Mouse (Mus musculus) spleen, embryonic (tissue): ENCODE measurements at regions not wholly inside any gene's neighbourhood (a gene's known extent, or its start where the extent isn't known, plus 50 kb on each side); places are given as distances from the start of the nearest gene placed in this dataset.

Experiments
- CTCF ChIA-PET: fragments of 350-600 bp; sonication (Branson Sonifier 250); formaldehyde crosslinking; loops from one replicate; lab custom pipeline; 2022; lab: Charles Lee

GRCm38 (mm10) chr5:133712652-133713051 lies 386.9 kb upstream of the Castor2 start:
- CTCF ChIA-PET = no interaction called here

DNA sequence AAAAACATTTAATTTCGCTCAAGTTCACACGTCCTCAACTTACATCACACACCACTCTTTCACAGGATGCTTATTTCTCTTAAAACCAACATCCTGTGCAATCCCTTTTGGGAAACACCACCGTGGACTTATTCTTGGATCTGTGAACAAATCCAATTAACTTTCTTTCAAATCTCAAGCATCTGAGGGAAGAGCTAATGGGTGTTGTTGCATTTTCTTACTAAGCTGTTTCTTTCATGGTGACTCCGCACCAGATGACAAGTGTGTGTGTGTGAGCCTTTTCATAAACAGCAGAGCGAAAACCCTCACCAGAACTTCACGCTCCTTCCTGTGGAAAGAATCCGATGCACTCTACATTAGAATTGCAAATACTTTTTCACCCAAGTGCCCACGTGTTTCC lies 390.6 kb upstream of the Castor2 start:
- CTCF ChIA-PET = no interaction called here

- CTCF ChIA-PET = no interaction called here
These were observed 413.3 kb upstream of the Castor2 start for GRCm38 (mm10) chr5:133686206-133686605.

DNA sequence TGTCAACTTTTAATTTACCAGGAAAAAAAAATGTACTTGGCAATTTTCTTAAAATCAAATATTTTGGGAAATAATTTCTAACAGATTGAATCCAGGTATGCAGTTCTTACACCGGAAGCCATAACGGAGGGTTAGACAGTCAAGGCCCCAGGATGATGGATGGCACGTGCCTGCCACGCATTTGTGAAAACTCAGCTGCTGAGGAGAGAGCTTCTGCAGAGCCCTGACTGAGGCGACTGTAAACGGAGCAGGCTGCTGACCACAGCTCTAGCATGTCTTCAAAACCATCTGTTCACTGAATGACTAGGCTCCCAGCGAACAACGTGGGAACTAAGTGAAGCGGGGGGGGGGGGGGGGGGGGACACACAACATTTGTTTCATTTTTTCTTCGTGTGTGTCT lies 416.5 kb upstream of the Castor2 start:
- CTCF ChIA-PET = no interaction called here

DNA sequence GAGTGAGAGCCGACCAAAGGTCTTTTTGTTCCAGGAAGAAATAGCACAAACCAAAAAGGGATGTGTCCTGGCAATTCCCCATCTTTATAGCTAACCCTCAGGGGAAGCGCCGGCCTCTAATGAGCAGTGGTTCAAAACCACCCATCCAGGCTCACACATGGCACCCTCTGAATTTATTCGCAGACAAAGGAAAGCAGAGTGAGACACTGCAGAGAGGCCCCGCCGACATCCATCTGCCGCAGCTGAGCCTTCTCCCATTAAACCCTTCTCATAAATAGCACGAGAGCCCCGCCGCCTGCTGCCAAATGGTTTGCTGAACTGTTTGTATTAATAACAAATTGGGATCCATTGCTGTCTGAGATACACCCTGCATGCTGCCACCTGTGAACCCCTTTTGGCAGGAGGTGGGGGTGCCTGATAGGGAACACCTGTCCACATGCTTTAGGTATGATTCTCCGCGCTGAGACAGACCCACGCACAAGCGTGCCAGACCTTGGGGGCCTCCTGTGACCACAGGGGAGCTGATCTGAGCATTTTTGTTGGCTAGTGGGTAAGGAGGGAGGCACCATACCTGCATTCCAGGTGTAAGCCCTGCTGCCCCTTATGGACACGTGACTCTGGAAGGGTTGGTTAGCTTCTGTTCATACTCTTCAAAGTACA lies 422.6 kb upstream of the Castor2 start:
- CTCF ChIA-PET = no interaction called here

DNA sequence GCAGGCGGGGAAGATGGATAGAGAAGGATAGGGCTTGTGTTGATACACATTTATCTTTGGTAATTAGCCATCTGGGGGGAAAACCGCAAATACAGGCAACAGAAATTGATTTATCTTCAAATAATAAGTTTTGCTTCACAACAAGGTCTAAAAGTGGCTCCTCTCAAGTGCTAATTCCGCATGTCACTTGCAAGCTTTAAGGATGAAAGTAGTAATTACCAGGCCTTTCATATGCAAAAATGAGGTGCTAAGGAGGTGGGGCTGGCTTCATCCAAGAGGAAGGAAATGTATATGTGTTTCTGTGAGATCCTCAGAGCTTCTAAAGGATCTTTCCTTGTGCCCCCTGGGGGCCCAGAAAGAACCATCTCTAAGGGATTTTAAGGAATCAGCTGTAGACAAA lies 423.9 kb upstream of the Castor2 start:
- CTCF ChIA-PET = no interaction called here

- CTCF ChIA-PET = no interaction called here
These were observed 433.0 kb upstream of the Castor2 start for GRCm38 (mm10) chr5:133666473-133666872.

DNA sequence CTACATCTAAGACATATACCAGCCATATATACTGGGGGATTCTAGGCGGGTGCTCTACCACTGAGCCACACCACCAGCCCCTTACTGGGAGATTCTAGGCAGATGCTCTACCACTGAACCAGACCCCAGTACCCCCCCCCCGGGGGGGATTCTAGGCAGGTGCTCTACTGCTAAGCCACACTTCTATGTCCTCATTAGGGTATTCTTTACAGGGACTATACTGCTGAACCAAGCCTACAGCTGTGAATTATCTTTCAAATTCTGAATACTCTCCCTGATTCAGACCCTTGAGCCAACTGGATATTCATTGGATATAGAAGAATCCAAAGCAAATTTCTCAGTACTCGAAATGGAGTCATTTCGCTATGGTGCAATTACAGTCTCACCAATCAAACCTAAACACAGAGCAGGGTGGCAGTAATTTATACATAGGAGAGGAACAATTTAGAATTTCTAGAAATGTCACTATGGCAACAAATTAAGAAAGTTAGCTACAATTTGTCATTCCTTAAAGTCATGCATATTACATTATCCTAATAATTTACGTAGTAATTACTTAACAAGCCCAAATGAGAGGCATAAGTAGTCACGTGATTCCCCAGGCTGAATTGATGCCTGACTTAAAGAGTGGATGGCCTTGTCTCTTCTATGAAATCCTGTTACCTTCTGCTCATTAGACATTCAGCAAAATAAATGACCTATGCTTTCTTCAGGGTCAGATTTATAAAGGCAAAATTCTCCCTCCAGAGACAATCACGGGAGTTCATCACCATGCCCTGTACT lies 436.8 kb upstream of the Castor2 start:
- CTCF ChIA-PET = no interaction called here

DNA sequence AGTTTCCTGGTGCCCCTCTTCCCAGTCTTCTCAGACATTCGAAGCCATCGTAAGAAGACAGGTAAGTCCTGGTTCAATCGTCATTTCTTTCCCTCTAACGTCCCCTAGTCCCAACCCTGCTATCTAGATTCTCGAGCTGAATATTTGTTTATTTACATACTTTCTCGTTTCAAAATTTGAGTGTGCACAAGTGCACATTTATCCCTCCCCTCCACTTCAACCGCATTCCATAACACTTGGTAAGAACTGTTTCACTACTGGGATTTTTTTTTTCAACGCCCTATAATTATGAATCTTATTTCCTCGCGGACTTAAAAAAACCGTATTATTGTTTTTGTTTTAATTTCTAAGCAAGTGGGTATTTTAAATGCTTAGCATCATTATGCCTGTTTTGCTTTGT lies 439.2 kb upstream of the Castor2 start:
- CTCF ChIA-PET = no interaction called here

- CTCF ChIA-PET = no interaction called here
These were observed 442.7 kb upstream of the Castor2 start for GRCm38 (mm10) chr5:133656837-133657236.

DNA sequence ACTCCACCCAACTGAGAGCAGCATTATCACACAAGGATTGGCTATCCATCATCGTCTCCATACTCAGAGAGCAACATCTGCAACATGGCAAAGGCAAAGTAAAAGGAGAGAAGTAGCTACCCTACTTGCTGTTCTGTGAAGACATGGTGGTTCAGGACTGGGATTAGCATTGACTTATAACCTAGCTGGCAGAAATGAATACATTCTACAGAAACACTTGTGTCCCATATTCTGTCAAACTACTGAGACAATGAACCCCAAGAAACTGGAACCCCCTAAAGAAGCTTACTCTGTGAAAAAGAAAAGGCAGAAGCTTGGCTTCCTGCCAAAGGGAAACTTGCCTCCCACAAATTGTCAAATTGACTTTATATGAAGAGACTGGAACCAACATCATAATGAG lies 446.1 kb upstream of the Castor2 start:
- CTCF ChIA-PET = no interaction called here

GRCm38 (mm10) chr5:133650246-133650645 lies 449.3 kb upstream of the Castor2 start:
- CTCF ChIA-PET = interaction anchor here (0.7 kb wide), 1 partner anchor 319 kb away, joined by 3 read pairs; no protein-coding TSS in a partner anchor

GRCm38 (mm10) chr5:133645696-133646195 lies 453.8 kb upstream of the Castor2 start:
- CTCF ChIA-PET = interaction anchor here (0.7 kb wide), 1 partner anchor 47 kb away, joined by 3 read pairs; no protein-coding TSS in a partner anchor

GRCm38 (mm10) chr5:133643326-133643725 lies 456.2 kb upstream of the Castor2 start:
- CTCF ChIA-PET = no interaction called here

DNA sequence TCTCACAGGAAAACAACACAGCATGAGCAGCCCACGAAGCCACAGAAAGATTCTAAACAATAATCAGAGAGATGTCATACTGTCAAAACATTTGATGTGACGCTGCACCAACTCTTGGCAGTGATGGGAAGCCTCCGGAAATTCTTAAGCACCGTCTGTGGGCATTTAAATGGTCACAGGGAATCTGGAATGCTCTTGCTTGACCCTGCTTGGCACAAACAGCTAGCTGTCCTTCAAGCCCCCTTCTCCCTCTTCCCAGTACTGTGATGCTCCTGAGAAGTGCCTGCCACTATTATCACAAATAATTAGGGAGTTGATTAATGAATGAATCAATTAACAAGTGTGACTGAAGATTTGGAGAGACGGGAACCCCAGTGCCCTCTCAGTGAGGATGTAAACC lies 465.0 kb upstream of the Castor2 start:
- CTCF ChIA-PET = no interaction called here

GRCm38 (mm10) chr5:133631812-133632211 lies 467.7 kb upstream of the Castor2 start:
- CTCF ChIA-PET = no interaction called here

DNA sequence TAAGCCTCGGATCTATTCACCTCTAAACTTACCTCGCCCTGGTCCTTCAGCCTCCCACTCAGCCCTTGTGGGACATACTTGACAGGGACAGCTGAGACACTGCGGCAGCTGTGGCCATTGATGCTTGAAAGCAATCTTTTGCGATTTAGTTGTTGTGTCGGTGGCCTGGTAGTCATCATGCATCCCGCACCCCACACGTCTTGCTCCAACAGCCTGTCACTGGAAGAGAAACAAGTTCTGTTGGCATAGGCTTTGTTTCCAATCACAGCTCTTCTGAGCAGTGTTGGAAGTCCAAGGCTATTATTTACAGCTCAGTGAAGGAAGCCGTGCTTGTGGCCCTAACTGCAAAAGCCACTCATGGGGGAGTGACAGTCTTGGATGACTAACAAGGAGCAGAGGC lies 480.2 kb upstream of the Castor2 start:
- CTCF ChIA-PET = no interaction called here

- CTCF ChIA-PET = no interaction called here
These were observed 498.2 kb upstream of the Castor2 start for GRCm38 (mm10) chr5:133601241-133601739.

- CTCF ChIA-PET = no interaction called here
These were observed 498.9 kb upstream of the Castor2 start for GRCm38 (mm10) chr5:133600630-133601029.

- CTCF ChIA-PET = no interaction called here
These were observed 501.4 kb upstream of the Castor2 start for GRCm38 (mm10) chr5:133598105-133598504.

DNA sequence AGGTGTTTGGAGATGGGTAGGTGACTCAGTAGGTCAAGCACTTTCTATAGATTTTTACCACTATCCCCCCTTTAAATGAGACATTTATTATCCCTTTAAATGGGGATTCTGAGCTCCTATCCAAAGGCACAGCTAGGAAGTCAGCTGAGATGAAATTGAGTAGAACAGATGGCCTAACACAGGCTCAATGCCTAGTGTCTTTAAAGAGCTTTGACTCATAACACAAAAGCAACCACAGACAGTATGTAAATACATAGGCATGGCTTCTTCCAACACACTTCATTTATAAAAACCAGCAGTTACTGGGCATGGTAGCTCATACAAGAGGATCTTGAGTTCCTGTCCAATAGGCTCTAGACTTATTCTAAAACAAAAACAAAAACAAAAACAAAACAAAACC lies 513.0 kb upstream of the Castor2 start:
- CTCF ChIA-PET = no interaction called here

- CTCF ChIA-PET = no interaction called here
These were observed 514.3 kb upstream of the Castor2 start for GRCm38 (mm10) chr5:133585181-133585580.

DNA sequence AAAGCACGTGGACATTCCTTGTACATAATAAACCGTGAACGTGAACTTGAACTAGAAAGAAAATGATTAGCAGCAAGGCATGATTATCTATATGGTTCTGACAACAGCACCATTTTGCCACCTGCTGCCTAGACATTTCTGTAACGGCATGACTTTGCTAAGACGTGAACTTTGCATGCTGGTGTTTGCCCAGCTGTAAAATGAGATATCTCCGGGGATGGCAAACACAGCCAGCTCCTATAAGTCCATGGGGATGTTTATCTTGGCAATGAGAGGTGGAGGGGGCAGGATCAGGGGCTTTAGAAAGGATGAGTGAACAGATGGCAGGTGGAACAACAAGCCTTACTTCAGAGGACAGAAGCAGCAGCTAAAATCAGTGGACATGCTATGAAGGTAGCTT lies 522.9 kb upstream of the Castor2 start:
- CTCF ChIA-PET = interaction anchor here (0.7 kb wide), 1 partner anchor 81 kb away, joined by 4 read pairs; no protein-coding TSS in a partner anchor
